In genomic region chr11:68305997-68306396, GRCm38 (mm10) we compare ENCODE assay signal across 19 mouse cellular contexts.
A peak's percentile ranks its signal among the peaks of the same experiment; 100 is the strongest.
DNase-seq lines count a peak whose midpoint lies in the region; ATAC-seq and TF ChIP-seq lines count a peak whose summit lies in the region.
"Had no signal": no experiment of that assay in that cellular context is flagged by ENCODE, and none has a peak within 500 bp of the region (broad histone marks: within the 10 kb centered on the region; RNA-seq: fewer than 3 reads in every experiment).

No protein-coding gene starts in this region.

- H3K4me2 ChIP-seq in kidney, postnatal 0 days (ENCODE audit: low read length) = no peak overlapping the region
- no peak overlapping the region for H3K4me2 ChIP-seq in kidney, embryonic 15.5 days
- no peak overlapping the region for H3K4me2 ChIP-seq in midbrain, embryonic 14.5 days (ENCODE audit: low read length)
- no peak overlapping the region for H3K4me2 ChIP-seq in stomach, postnatal 0 days (replicated peaks; ENCODE audit: low read depth)
- H3K4me2 ChIP-seq: embryonic facial prominence, embryonic 12.5 days; forebrain, embryonic 12.5 days; heart, embryonic 12.5 days; hindbrain, embryonic 12.5 days had no signal

- H3K9ac ChIP-seq in kidney, postnatal 0 days (ENCODE audit: low read depth, low read length) = no peak overlapping the region
- H3K9ac ChIP-seq in kidney, embryonic 15.5 days = no peak overlapping the region
- no peak overlapping the region for H3K9ac ChIP-seq in midbrain, embryonic 14.5 days (replicated peaks; ENCODE audit: low read length)
- no peak overlapping the region for H3K9ac ChIP-seq in stomach, postnatal 0 days (ENCODE audit: low read length)
- H3K9ac ChIP-seq: embryonic facial prominence, embryonic 12.5 days; forebrain, embryonic 12.5 days; heart, embryonic 12.5 days; hindbrain, embryonic 12.5 days had no signal

- H3K9me3 ChIP-seq in kidney, postnatal 0 days (replicated peaks; ENCODE audit: low read length) = no peaks in the 10 kb centered on the region
- no peaks in the 10 kb centered on the region for H3K9me3 ChIP-seq in kidney, embryonic 15.5 days (replicated peaks)
- H3K9me3 ChIP-seq in midbrain, embryonic 10.5 days (replicated peaks) = no peaks in the 10 kb centered on the region
- H3K9me3 ChIP-seq in midbrain, embryonic 14.5 days (ENCODE audit: control insufficient read depth, low read length) = no peaks in the 10 kb centered on the region
- no peaks in the 10 kb centered on the region for H3K9me3 ChIP-seq in stomach, postnatal 0 days (ENCODE audit: control insufficient read depth, low read length)
- H3K9me3 ChIP-seq: embryonic facial prominence, embryonic 12.5 days; forebrain, embryonic 12.5 days; heart, embryonic 12.5 days; hindbrain, embryonic 12.5 days had no signal

- WGBS in kidney, postnatal 0 days = 66% methylated on average over 8 of the region's 8 CpGs
- WGBS in kidney, embryonic 15.5 days = 81% methylated on average over 8 of the region's 8 CpGs
- WGBS in midbrain, embryonic 10.5 days = 87% methylated on average over 8 of the region's 8 CpGs
- 83% methylated on average over 8 of the region's 8 CpGs for WGBS in midbrain, embryonic 14.5 days
- 63% methylated on average over 8 of the region's 8 CpGs for WGBS in stomach, postnatal 0 days

- ATAC-seq in kidney, postnatal 0 days (replicated peaks; ENCODE audit: low FRiP score, low read depth) = no peak
- ATAC-seq in kidney, embryonic 15.5 days (replicated peaks; ENCODE audit: low FRiP score) = no peak
- ATAC-seq in midbrain, embryonic 14.5 days (ENCODE audit: low FRiP score, low TSS enrichment) = no peak
- peak; percentile 47; the same call in 1 of the 2 replicates for ATAC-seq in stomach, postnatal 0 days (ENCODE audit: low FRiP score, low TSS enrichment)
- ATAC-seq: forebrain, embryonic 16.5 days; hindbrain, postnatal 0 days had no signal

- DNase-seq in gastrocnemius, adult 2 months = no peak
- DNase-seq in gastrocnemius, adult 18-20 months (ENCODE audit: low spot score) = no peak
- DNase-seq in kidney, postnatal 0 days (ENCODE audit: low spot score) = peak; percentile 24
- DNase-seq in midbrain, embryonic 10.5 days (ENCODE audit: low spot score) = no peak
- no peak for DNase-seq in midbrain, embryonic 14.5 days
- DNase-seq in stomach, postnatal 0 days (ENCODE audit: low spot score) = no peak
- no peak for DNase-seq in c-Kit-positive CD71-positive TER-119-positive erythroid progenitor cells, embryonic 14.5 days (ENCODE audit: low spot score)
- DNase-seq: adrenal gland, postnatal 14 days; cerebellum, adult 18-20 months; cerebellum, adult 9-11 months; cerebellum, postnatal 36 days; gastrocnemius, postnatal 25 days had no signal

- intact Hi-C loops in gastrocnemius, adult 2 months (cut with DNase I) = no loop called here

- H3K4me3 ChIP-seq in gastrocnemius, adult 2 months = no peak overlapping the region
- H3K4me3 ChIP-seq in kidney, postnatal 0 days (replicated peaks; ENCODE audit: low read depth, low read length) = no peak overlapping the region
- no peak overlapping the region for H3K4me3 ChIP-seq in kidney, embryonic 15.5 days (replicated peaks)
- H3K4me3 ChIP-seq in midbrain, embryonic 10.5 days = no peak overlapping the region
- H3K4me3 ChIP-seq in midbrain, embryonic 14.5 days (replicated peaks; ENCODE audit: low read depth, low read length) = no peak overlapping the region
- H3K4me3 ChIP-seq in stomach, postnatal 0 days (ENCODE audit: low read depth, low read length) = no peak overlapping the region
- H3K4me3 ChIP-seq: embryonic facial prominence, embryonic 12.5 days; forebrain, embryonic 12.5 days; heart, embryonic 12.5 days; hindbrain, embryonic 12.5 days had no signal

- no peak for TF ChIP-seq CTCF in gastrocnemius, adult 2 months (IDR thresholded peaks at IDR 0.05)
- no peak for TF ChIP-seq CTCF in kidney, postnatal 0 days (IDR thresholded peaks at IDR 0.05; ENCODE audit: low read depth)
- TF ChIP-seq CTCF in stomach, postnatal 0 days (IDR thresholded peaks at IDR 0.05; ENCODE audit: low read depth) = no peak

- H3K36me3 ChIP-seq in kidney, postnatal 0 days (ENCODE audit: insufficient read depth, low read length) = no peaks in the 10 kb centered on the region
- no peaks in the 10 kb centered on the region for H3K36me3 ChIP-seq in kidney, embryonic 15.5 days
- H3K36me3 ChIP-seq in midbrain, embryonic 10.5 days = peaks cover 23% of the 10 kb centered on the region
- no peaks in the 10 kb centered on the region for H3K36me3 ChIP-seq in midbrain, embryonic 14.5 days (ENCODE audit: control insufficient read depth, insufficient read depth, low read length)
- no peaks in the 10 kb centered on the region for H3K36me3 ChIP-seq in stomach, postnatal 0 days (ENCODE audit: control insufficient read depth, insufficient read depth, low read length)
- H3K36me3 ChIP-seq: embryonic facial prominence, embryonic 12.5 days; forebrain, embryonic 12.5 days; heart, embryonic 12.5 days; hindbrain, embryonic 12.5 days had no signal

- peak overlapping the region; percentile 20; the same call in 1 of the 2 replicates for H3K27ac ChIP-seq in gastrocnemius, adult 2 months
- H3K27ac ChIP-seq in kidney, postnatal 0 days = no peak overlapping the region
- no peak overlapping the region for H3K27ac ChIP-seq in kidney, embryonic 15.5 days
- 0 out of 2 replicates have a peak overlapping the region, but pooled peaks have one; percentile 7 for H3K27ac ChIP-seq in midbrain, embryonic 10.5 days (replicated peaks)
- no peak overlapping the region for H3K27ac ChIP-seq in midbrain, embryonic 14.5 days (replicated peaks; ENCODE audit: low read depth, low read length)
- H3K27ac ChIP-seq in stomach, postnatal 0 days (replicated peaks) = no peak overlapping the region
- H3K27ac ChIP-seq: embryonic facial prominence, embryonic 12.5 days; forebrain, embryonic 12.5 days; hindbrain, embryonic 12.5 days; hindbrain, postnatal 0 days had no signal

- H3K27me3 ChIP-seq in kidney, postnatal 0 days (ENCODE audit: insufficient read depth, low read length) = no peaks in the 10 kb centered on the region
- H3K27me3 ChIP-seq in kidney, embryonic 15.5 days = no peaks in the 10 kb centered on the region
- 0 out of 2 replicates have a peak, but pooled peaks cover 5% of the 10 kb centered on the region for H3K27me3 ChIP-seq in midbrain, embryonic 10.5 days (ENCODE audit: low read depth, poor library complexity, severe bottlenecking)
- no peaks in the 10 kb centered on the region for H3K27me3 ChIP-seq in midbrain, embryonic 14.5 days (ENCODE audit: control insufficient read depth, insufficient read depth, low read length)
- H3K27me3 ChIP-seq in stomach, postnatal 0 days (ENCODE audit: control insufficient read depth, insufficient read depth, low read length) = no peaks in the 10 kb centered on the region
- H3K27me3 ChIP-seq: embryonic facial prominence, embryonic 12.5 days; forebrain, embryonic 12.5 days; heart, embryonic 12.5 days; hindbrain, embryonic 12.5 days had no signal

- H3K4me1 ChIP-seq in kidney, postnatal 0 days (replicated peaks; ENCODE audit: insufficient read depth, low read length) = no peaks in the 10 kb centered on the region
- peaks cover 12% of the 10 kb centered on the region for H3K4me1 ChIP-seq in kidney, embryonic 15.5 days
- H3K4me1 ChIP-seq in midbrain, embryonic 10.5 days = peaks cover 65% of the 10 kb centered on the region
- H3K4me1 ChIP-seq in midbrain, embryonic 14.5 days (ENCODE audit: control insufficient read depth, insufficient read depth, low read length) = 0 out of 2 replicates have a peak, but pooled peaks cover 3% of the 10 kb centered on the region
- no peaks in the 10 kb centered on the region for H3K4me1 ChIP-seq in stomach, postnatal 0 days (replicated peaks; ENCODE audit: control insufficient read depth, insufficient read depth)

- TF ChIP-seq EP300 in stomach, postnatal 0 days (optimal IDR thresholded peaks at IDR 0.05) = no peak

Comparison
In these comparisons a context has a peak if more than half of its experiments do, and no peak if none do; other contexts are left out.
1. H3K27ac ChIP-seq: peak in gastrocnemius, adult 2 months (single experiment) and midbrain, embryonic 10.5 days (single experiment); none in kidney, postnatal 0 days (single experiment), kidney, embryonic 15.5 days (single experiment), midbrain, embryonic 14.5 days (single experiment) and stomach, postnatal 0 days (single experiment).